Mouse (Mus musculus) limb, embryonic 14.5 days (tissue): ENCODE measurements around the gene Plekhm1. TPM values are rescaled to one million over a fixed set of nuclear protein-coding genes. Genes with fewer than 3 reads are reported as not detected.

Source experiments
- ATAC-seq: fragments of 200-750 bp; cut with Nextera tagmentation; 2 replicates; pipeline ENCODE4 v1.8.0; 2017; ENCODE audit warnings: low read depth, moderate number of reproducible peaks, moderate TSS enrichment; ENCODE audit not compliant: low FRiP score
- DNase-seq: peaks from one replicate; pipeline ENCODE4 v3.0.0-alpha.2; 2015; ENCODE audit warnings: low spot score
- H3K27ac ChIP-seq: fragments of 300-500 bp; sonication (generic); replicated peaks from 2 replicates; pipeline ENCODE4 v1.5.1; 2014; ENCODE audit warnings: low read depth, mild to moderate bottlenecking, low read length, moderate library complexity, mixed read lengths
- H3K27me3 ChIP-seq: fragments of 300-500 bp; sonication (generic); 2 replicates; pipeline ENCODE4 v1.6.1; 2014; ENCODE audit warnings: low read length, mixed read lengths; ENCODE audit not compliant: control insufficient read depth, insufficient read depth
- H3K36me3 ChIP-seq: fragments of 300-500 bp; sonication (generic); 2 replicates; pipeline ENCODE4 v1.6.1; 2014; ENCODE audit warnings: mild to moderate bottlenecking, low read length, moderate library complexity, mixed read lengths; ENCODE audit not compliant: control insufficient read depth, insufficient read depth
- H3K4me1 ChIP-seq: fragments of 300-500 bp; sonication (generic); 2 replicates; pipeline ENCODE4 v1.6.1; 2014; ENCODE audit warnings: antibody characterized with exemption, low read length, mixed read lengths; ENCODE audit not compliant: control insufficient read depth, insufficient read depth
- H3K4me2 ChIP-seq: fragments of 300-500 bp; sonication (generic); replicated peaks from 2 replicates; pipeline ENCODE4 v1.6.1; 2014; ENCODE audit warnings: low read depth, mild to moderate bottlenecking, low read length, moderate library complexity; ENCODE audit not compliant: severe bottlenecking
- H3K4me3 ChIP-seq: fragments of 300-500 bp; sonication (generic); replicated peaks from 2 replicates; pipeline ENCODE4 v1.5.1; 2014; ENCODE audit warnings: low read length
- H3K9ac ChIP-seq: fragments of 300-500 bp; sonication (generic); 2 replicates; pipeline ENCODE4 v1.6.1; 2014; ENCODE audit warnings: mild to moderate bottlenecking, low read depth, low read length, moderate library complexity; ENCODE audit not compliant: severe bottlenecking
- H3K9me3 ChIP-seq: fragments of 300-500 bp; sonication (generic); 2 replicates; pipeline ENCODE4 v1.6.1; 2016; ENCODE audit warnings: low read length; ENCODE audit not compliant: control insufficient read depth
- POLR2A ChIP-seq: fragments of 200-500 bp; IDR thresholded peaks from 2 replicates; pipeline ENCODE4 v1.8.0; 2012; ENCODE audit warnings: inconsistent platforms, mild to moderate bottlenecking, moderate library complexity, borderline replicate concordance; ENCODE audit not compliant: insufficient read depth, insufficient read length; ENCODE audit errors: extremely low read depth
- WGBS: fragments of 180-500 bp; shearing (Covaris S2); extraction: QIAGEN DNeasy Blood & Tissue Kit; methylation state at CpG from one replicate; pipeline ENCODE4 v1.1.7; 2014; 5-methylcytosine and 5-hydroxymethylcytosine counted together
- polyA plus RNA-seq, 2 experiments: library from polyadenylated mRNA; depleted of rRNA in 1 of 2; stranded (reverse) in 1 of 2; unstranded in 1 of 2; fragments of >200 nt; fragmentation: Nextera tagmentation in 1 of 2; extraction: Ambion mirVana in 1 of 2; gene quantifications; 2 replicates each; pipeline versions ENCODE4 v1.2.1 to v1.2.3; 2012 to 2014

Plekhm1 gene
- polyA plus RNA-seq, 2 experiments = 9.6 to 11.8 TPM

GRCm38 (mm10) chr11:103335561-103335960 is 76.9 kb downstream of the Plekhm1 start:
- TF ChIP-seq POLR2A = no peak
- no peak overlapping the region for H3K4me3 ChIP-seq
- no peak overlapping the region for H3K4me2 ChIP-seq
- no peaks in the 10 kb centered on the region for H3K36me3 ChIP-seq
- H3K9me3 ChIP-seq = no peaks in the 10 kb centered on the region
- peaks cover 9% of the 10 kb centered on the region for H3K4me1 ChIP-seq
- WGBS = 66% methylated on average over 5 of the region's 5 CpGs
- H3K9ac ChIP-seq = no peak overlapping the region
- H3K27me3 ChIP-seq = peaks cover 22% of the 10 kb centered on the region
- H3K27ac ChIP-seq = no peak overlapping the region
- ATAC-seq (no peak), DNase-seq (no peak)

- DNase-seq (no peak), ATAC-seq (no peak)
- TF ChIP-seq POLR2A = no peak
- H3K9ac ChIP-seq = no peak overlapping the region
- H3K27me3 ChIP-seq = peaks cover 22% of the 10 kb centered on the region
- H3K4me1 ChIP-seq = peaks cover 8% of the 10 kb centered on the region
- H3K4me2 ChIP-seq = no peak overlapping the region
- no peak overlapping the region for H3K4me3 ChIP-seq
- no peaks in the 10 kb centered on the region for H3K9me3 ChIP-seq
- no peak overlapping the region for H3K27ac ChIP-seq
- 70% methylated on average over 9 of the region's 9 CpGs for WGBS
- no peaks in the 10 kb centered on the region for H3K36me3 ChIP-seq
Measured at GRCm38 (mm10) chr11:103334925-103335324, 77.6 kb downstream of the Plekhm1 start.

- no peak for TF ChIP-seq POLR2A
- H3K9ac ChIP-seq = no peak overlapping the region
Measured at GRCm38 (mm10) chr11:103333719-103334398, 78.6 kb downstream of the Plekhm1 start.

GRCm38 (mm10) chr11:103332890-103333651 is 79.4 kb downstream of the Plekhm1 start:
- no peak overlapping the region for H3K9ac ChIP-seq

More at GRCm38 (mm10) chr11:103333719-103334398, 78.6 kb downstream of the Plekhm1 start:
- ATAC-seq (no peak), DNase-seq (peak; percentile 46)
- H3K4me3 ChIP-seq = peak overlapping the region; percentile 26
- H3K4me1 ChIP-seq = peaks cover 5% of the 10 kb centered on the region
- H3K27me3 ChIP-seq = peaks cover 22% of the 10 kb centered on the region
- peak overlapping the region; percentile 41 for H3K4me2 ChIP-seq
- WGBS = 13% methylated on average over 39 of the region's 40 CpGs
- no peak overlapping the region for H3K27ac ChIP-seq
- no peaks in the 10 kb centered on the region for H3K9me3 ChIP-seq
- H3K36me3 ChIP-seq = no peaks in the 10 kb centered on the region

GRCm38 (mm10) chr11:103332186-103332889 is 80.1 kb downstream of the Plekhm1 start:
- no peak overlapping the region for H3K27ac ChIP-seq
- peaks cover 5% of the 10 kb centered on the region for H3K4me1 ChIP-seq
- H3K9ac ChIP-seq = no peak overlapping the region
- H3K27me3 ChIP-seq = peaks cover 22% of the 10 kb centered on the region
- no peaks in the 10 kb centered on the region for H3K36me3 ChIP-seq
- 0 out of 2 replicates have a peak, but pooled peaks have one; percentile 13 for TF ChIP-seq POLR2A
- ATAC-seq (peak; percentile 53; the same call in 1 of the 2 replicates), DNase-seq (peak; percentile 83)
- peak overlapping the region; percentile 26 for H3K4me3 ChIP-seq
- 28% methylated on average over 18 of the region's 18 CpGs for WGBS
- peak overlapping the region; percentile 41 for H3K4me2 ChIP-seq
- H3K9me3 ChIP-seq = no peaks in the 10 kb centered on the region

More at GRCm38 (mm10) chr11:103332890-103333651, 79.4 kb downstream of the Plekhm1 start:
- DNase-seq (no peak), ATAC-seq (no peak)
- 28% methylated on average over 34 of the region's 34 CpGs for WGBS
- H3K27me3 ChIP-seq = peaks cover 22% of the 10 kb centered on the region
- TF ChIP-seq POLR2A = no peak
- no peaks in the 10 kb centered on the region for H3K36me3 ChIP-seq
- H3K27ac ChIP-seq = no peak overlapping the region
- no peaks in the 10 kb centered on the region for H3K9me3 ChIP-seq
- peak overlapping the region; percentile 41 for H3K4me2 ChIP-seq
- H3K4me3 ChIP-seq = peak overlapping the region; percentile 26
- peaks cover 5% of the 10 kb centered on the region for H3K4me1 ChIP-seq
